Mouse (Mus musculus) mouse embryonic stem cell (cell line): Measurements from ENCODE around the gene Eda2r.

Experiments used
- in situ Hi-C, 2 experiments: fragments of 300-500 bp; cut with MboI; formaldehyde crosslinking; loops; 1 replicate in 1 of 2; 3 replicates in 1 of 2; pipeline ENCODE4 v1.14.3; 2019 to 2020; ENCODE audit warnings: low sequenced_read_pairs in 2 of 2, low pct_unique_long_range_greater_than_20kb in 1 of 2, mixed read lengths in 1 of 2; ENCODE audit not compliant: unreplicated experiment in 1 of 2

The Eda2r gene

DNA sequence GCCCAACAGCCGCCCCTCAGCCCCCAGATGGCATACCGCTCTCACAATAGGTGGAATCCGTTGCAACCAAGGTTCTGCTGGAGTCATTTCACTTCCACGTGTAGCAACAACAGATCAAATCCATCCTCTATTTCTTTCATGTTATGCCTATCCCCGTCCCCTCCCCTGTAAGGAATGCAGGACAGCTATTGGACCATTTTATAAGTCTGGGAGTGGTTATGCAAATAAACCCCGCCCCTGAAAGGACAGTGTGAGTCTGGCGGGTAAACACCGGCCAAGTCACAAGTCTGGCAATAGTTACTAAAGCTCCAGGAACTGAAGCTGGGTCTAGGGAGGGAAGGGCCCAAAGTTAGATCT lies at the start of gene Eda2r:
TSS of gene Eda2r (minus strand) at position 152 of the 357 bp plus-strand sequence.
- in situ Hi-C loops, result no loop called here

- in situ Hi-C loops, result no loop called here
Measured at GRCm38 (mm10) chrX:97397872-97398271, 20.9 kb upstream of the Eda2r start.

DNA sequence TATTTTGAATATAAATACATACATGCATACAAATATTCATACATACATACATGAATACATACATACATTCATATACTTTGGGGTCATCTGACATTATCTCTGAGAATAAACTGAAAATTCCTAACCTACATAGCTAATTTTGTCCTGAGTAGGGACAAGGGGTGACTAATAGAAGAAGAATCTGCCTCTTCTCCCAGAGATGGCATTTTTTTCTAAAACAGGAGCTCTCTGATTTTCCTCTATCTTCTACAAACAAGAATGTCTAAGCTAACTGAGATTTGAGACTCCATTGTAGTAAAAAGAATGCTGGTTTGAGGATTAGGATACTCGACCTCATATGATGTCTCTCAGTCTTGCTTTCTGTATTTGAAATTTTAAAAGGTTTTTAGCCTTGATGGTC lies 1.1 kb upstream of the Eda2r start:
- in situ Hi-C loops, result no loop called here

DNA sequence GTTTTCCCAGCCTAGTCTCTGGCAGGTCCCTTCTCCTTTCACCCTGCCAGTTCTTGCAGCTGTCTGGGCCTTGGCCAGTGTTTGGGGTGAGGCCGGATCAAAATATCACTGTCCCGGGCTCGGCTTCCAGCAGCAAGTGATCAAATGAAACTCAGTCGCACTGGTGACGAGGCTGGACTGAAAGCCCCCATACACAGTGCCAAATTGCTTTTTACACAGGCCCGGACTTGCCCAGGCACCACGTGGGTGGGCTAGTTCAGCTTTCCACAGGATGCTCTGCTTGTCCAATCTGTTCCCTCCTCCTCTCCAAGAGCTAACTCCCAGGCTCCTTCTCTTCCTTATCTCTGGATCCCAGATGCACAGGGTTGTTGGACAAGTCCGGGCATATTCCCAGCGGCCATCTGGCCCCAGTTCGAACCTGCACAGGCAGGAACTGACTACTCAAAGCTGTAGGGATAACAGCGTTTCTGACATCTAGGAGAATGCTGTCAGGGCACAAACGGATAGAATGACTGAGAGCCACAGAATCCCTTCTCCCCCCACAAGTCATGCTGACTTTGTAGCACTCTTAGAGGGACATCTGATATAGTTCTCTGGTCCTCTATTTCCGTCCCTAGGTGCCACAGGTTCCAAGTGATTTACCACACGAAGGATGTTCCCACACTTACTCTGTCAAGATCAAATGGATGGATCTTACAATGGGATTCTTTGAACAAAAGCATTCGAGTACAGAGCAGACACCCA lies 523 bp downstream of the Eda2r start:
- in situ Hi-C loops, result no loop called here

GRCm38 (mm10) chrX:97372826-97373225 lies 4.2 kb downstream of the Eda2r start:
- in situ Hi-C loops, result loop anchor here in 1 of 2 experiments (25.0 kb wide), 1 partner anchor 1436 kb away; no protein-coding TSS in a partner anchor

GRCm38 (mm10) chrX:97369206-97369605 lies 7.8 kb downstream of the Eda2r start:
- in situ Hi-C loops, result loop anchor here in 1 of 2 experiments (25.0 kb wide), 1 partner anchor 1432 kb away; no protein-coding TSS in a partner anchor

DNA sequence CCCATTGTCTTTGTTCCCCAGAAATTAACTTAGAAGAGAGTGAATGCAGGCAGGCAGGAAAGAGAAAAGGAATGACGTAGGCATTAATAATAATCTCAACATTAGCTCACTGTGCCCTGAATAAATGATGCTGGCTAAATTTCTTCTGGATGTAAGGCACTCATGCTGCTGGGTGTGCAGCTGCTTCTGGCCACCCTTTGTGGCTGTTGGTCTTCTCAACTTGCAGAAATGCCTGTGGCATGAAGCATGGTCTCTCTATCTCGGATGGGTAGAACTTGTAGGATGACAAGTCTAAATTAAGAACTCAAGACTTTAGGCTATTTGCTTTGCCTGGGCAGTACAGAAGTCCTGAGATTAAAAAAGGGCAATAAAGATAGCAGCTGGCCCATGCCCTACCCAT lies 8.3 kb downstream of the Eda2r start:
- in situ Hi-C loops, result loop anchor here in 1 of 2 experiments (25.0 kb wide), 1 partner anchor 1431 kb away; no protein-coding TSS in a partner anchor

DNA sequence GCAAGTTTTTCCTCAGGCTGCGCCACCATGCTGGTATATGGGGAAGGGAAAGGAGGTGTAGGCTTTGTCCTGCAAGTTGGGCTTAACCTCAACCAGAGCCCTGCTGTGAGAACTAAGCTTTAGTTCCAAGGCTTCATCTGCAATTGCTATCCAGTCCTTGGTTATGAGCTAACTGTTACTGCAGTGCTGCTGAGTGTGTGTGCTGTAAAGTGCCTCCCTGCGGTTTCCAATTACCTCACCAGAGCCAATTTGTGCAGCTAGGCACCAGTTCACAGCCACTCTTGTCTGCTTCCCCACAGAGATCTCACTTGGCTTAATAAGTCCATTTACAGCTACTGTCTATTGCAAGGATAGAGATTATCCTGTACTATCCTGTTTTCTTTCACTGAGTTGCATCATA lies 16.1 kb downstream of the Eda2r start:
- in situ Hi-C loops, result loop anchor here in 1 of 2 experiments (25.0 kb wide), 1 partner anchor 1424 kb away; no protein-coding TSS in a partner anchor

DNA sequence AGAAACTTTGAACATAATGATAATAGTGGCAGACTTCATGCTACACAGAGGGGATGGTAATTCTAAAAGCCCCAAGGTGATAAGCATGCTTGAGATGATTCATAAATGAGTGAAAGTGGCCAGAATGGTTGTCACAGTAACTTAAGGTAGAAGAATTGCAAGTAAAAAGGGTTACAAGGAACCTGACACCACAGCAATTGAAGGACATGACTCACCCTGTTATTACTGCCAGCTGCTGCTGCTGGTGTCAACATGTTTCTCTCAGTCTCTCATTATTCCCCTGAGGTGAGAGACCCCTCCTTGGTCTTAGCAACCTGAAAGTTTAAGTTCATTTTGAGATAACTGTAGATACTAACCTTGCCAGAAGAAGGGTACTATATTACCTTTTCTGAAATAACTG lies 49.1 kb downstream of the Eda2r start:
- in situ Hi-C loops, result no loop called here
